Comparison of ENCODE assay signal across 8 mouse cellular contexts in genomic region chr1:59237614-59238211, GRCm38 (mm10). TPM values are rescaled to one million over a fixed set of nuclear protein-coding genes. Genes with fewer than 3 reads are reported as not detected.
A peak's percentile ranks its signal among the peaks of the same experiment; 100 is the strongest.
DNase-seq lines count a peak whose midpoint lies in the region; ATAC-seq and TF ChIP-seq lines count a peak whose summit lies in the region.

No protein-coding gene starts in this region.

- peak overlapping the region; percentile 52 for H3K4me2 ChIP-seq in forebrain, embryonic 15.5 days (replicated peaks)
- H3K4me2 ChIP-seq in liver, postnatal 0 days (ENCODE audit: low read depth, low read length), result peak overlapping the region; percentile 94
- H3K4me2 ChIP-seq in neural tube, embryonic 13.5 days, result peak overlapping the region; percentile 77

- peaks cover 0 to 3% of the 10 kb centered on the region in 2 experiments; a peak in 1 of 4 replicates for H3K4me1 ChIP-seq in ES-E14 (ENCODE audit: control insufficient read depth in 2 of 2, insufficient read depth in 2 of 2, low read length in 2 of 2, poor library complexity in 1 of 2)
- H3K4me1 ChIP-seq in forebrain, embryonic 15.5 days, result peaks cover 12% of the 10 kb centered on the region
- H3K4me1 ChIP-seq in liver, postnatal 0 days (ENCODE audit: insufficient read depth), result peaks cover 12% of the 10 kb centered on the region
- peaks cover 17% of the 10 kb centered on the region for H3K4me1 ChIP-seq in neural tube, embryonic 13.5 days (replicated peaks)

- no peaks in the 10 kb centered on the region for H3K36me3 ChIP-seq in ES-E14 (ENCODE audit: control insufficient read depth, insufficient read depth, low read length, poor library complexity, severe bottlenecking)
- no peaks in the 10 kb centered on the region for H3K36me3 ChIP-seq in forebrain, embryonic 15.5 days
- H3K36me3 ChIP-seq in liver, postnatal 0 days (replicated peaks; ENCODE audit: insufficient read depth, low read length), result no peaks in the 10 kb centered on the region
- H3K36me3 ChIP-seq in neural tube, embryonic 13.5 days, result no peaks in the 10 kb centered on the region

- H3K4me3 ChIP-seq in ES-E14 (ENCODE audit: insufficient read depth in 1 of 2, low read depth in 1 of 2, low read length in 2 of 2, poor library complexity in 1 of 2, severe bottlenecking in 1 of 2), result peak overlapping the region; percentile 59 to 68
- peak overlapping the region; percentile 84 for H3K4me3 ChIP-seq in forebrain, embryonic 15.5 days
- H3K4me3 ChIP-seq in liver, postnatal 0 days (ENCODE audit: low read depth, low read length), result peak overlapping the region; percentile 96
- H3K4me3 ChIP-seq in neural tube, embryonic 13.5 days, result peak overlapping the region; percentile 78

- no peaks in the 10 kb centered on the region for H3K9me3 ChIP-seq in ES-E14 (ENCODE audit: control insufficient read depth, insufficient read depth, low read depth, low read length)
- H3K9me3 ChIP-seq in forebrain, embryonic 15.5 days, result no peaks in the 10 kb centered on the region
- no peaks in the 10 kb centered on the region for H3K9me3 ChIP-seq in liver, postnatal 0 days (ENCODE audit: low read length)
- no peaks in the 10 kb centered on the region for H3K9me3 ChIP-seq in neural tube, embryonic 13.5 days

- no peaks in the 10 kb centered on the region for H3K27me3 ChIP-seq in forebrain, embryonic 15.5 days
- no peaks in the 10 kb centered on the region for H3K27me3 ChIP-seq in liver, postnatal 0 days (ENCODE audit: insufficient read depth, low read length)
- H3K27me3 ChIP-seq in neural tube, embryonic 13.5 days, result no peaks in the 10 kb centered on the region

- peak; percentile 47 for ATAC-seq in forebrain, embryonic 15.5 days (replicated peaks)
- ATAC-seq in liver, postnatal 0 days, result peak; percentile 48
- peak; percentile 48 for ATAC-seq in neural tube, embryonic 13.5 days (ENCODE audit: low read depth)

- no peak overlapping the region for H3K27ac ChIP-seq in ES-E14 (ENCODE audit: insufficient read depth, low read depth, low read length, poor library complexity, severe bottlenecking)
- peak overlapping the region; percentile 31 for H3K27ac ChIP-seq in forebrain, embryonic 15.5 days (replicated peaks)
- H3K27ac ChIP-seq in liver, postnatal 0 days (ENCODE audit: low read depth), result peak overlapping the region; percentile 50
- H3K27ac ChIP-seq in neural tube, embryonic 13.5 days (replicated peaks), result peak overlapping the region; percentile 46

- H3K9ac ChIP-seq in ES-E14 (ENCODE audit: insufficient read depth, low read depth, low read length, poor library complexity, severe bottlenecking), result 0 out of 2 replicates have a peak overlapping the region, but pooled peaks have one; percentile 7
- H3K9ac ChIP-seq in forebrain, embryonic 15.5 days (replicated peaks), result peak overlapping the region; percentile 44
- peak overlapping the region; percentile 59 for H3K9ac ChIP-seq in liver, postnatal 0 days (replicated peaks)
- peak overlapping the region; percentile 70 for H3K9ac ChIP-seq in neural tube, embryonic 13.5 days

- no peak for TF ChIP-seq EP300 in liver, postnatal 0 days (IDR thresholded peaks at IDR 0.05; ENCODE audit: low read depth)

- intact Hi-C loops in heart, postnatal 25 days (cut with DNase I), result loop anchor here (2.0 to 5.0 kb wide), 6 partner anchors 93 to 467 kb away; partner anchors contain the start of genes Fzd7 and Tmem237

- peak; percentile 51 for DNase-seq in ES-E14 (ENCODE audit: low read depth, low spot score)
- peak; percentile 84 for DNase-seq in cerebellum, adult 11-12 months
- DNase-seq in heart, postnatal 25 days (ENCODE audit: low spot score), result peak; percentile 20
- DNase-seq in layer of hippocampus, adult 11-12 months (ENCODE audit: low spot score), result peak; percentile 80
- peak; percentile 79 for DNase-seq in liver, postnatal 0 days
- DNase-seq in telencephalon, adult 2 months (ENCODE audit: low read depth, low spot score), result peak; percentile 44

- TF ChIP-seq CTCF in liver, postnatal 0 days (IDR thresholded peaks at IDR 0.05; ENCODE audit: low read depth), result peak; percentile 89

- in situ Hi-C loops in ES-E14 (cut with MboI; ENCODE audit: low sequenced_read_pairs in 2 of 2, unreplicated experiment in 2 of 2), result no loop called here

- under 1% methylated on average over 19 of the region's 19 CpGs for WGBS in forebrain, embryonic 15.5 days
- WGBS in liver, postnatal 0 days (ENCODE audit: insufficient replicate concordance), result 1% methylated on average over 19 of the region's 19 CpGs
- under 1% methylated on average over 19 of the region's 19 CpGs for WGBS in neural tube, embryonic 13.5 days

TF ChIP-seq in ES-E14, 5 proteins besides CTCF, POLR2A, EP300 and RAD21:
- TF ChIP-seq CHD2 (IDR thresholded peaks at IDR 0.05; ENCODE audit: low read depth, low read length) (no peak), HCFC1 (IDR thresholded peaks at IDR 0.05; ENCODE audit: borderline replicate concordance, insufficient read depth, low read length) (no peak), ZC3H11A (IDR thresholded peaks at IDR 0.05; ENCODE audit: borderline replicate concordance, low read depth, low read length) (peak; percentile 73; the same call in 1 of the 2 replicates), MAFK (IDR thresholded peaks at IDR 0.05; ENCODE audit: insufficient read depth, low read depth, low read length) (no peak), ZNF384 (IDR thresholded peaks at IDR 0.05; ENCODE audit: low read depth, low read length) (no peak)

RNA-seq across cellular contexts. Expression of gene Als2, which starts 0.7 kb away (rescaled TPM):
- 18.4 and 23.2 TPM in 2 replicates for total RNA-seq in ES-E14 (2012; rRNA removed)
- 18.0 and 20.6 TPM in 2 replicates for polyA plus RNA-seq in forebrain, embryonic 15.5 days (2015; fragmentation: Nextera tagmentation; extraction: Ambion mirVana)
- 10 to 100 TPM in 1 of 2 experiments, 1 to 10 TPM in 1; 7.8 to 11.6 TPM for total RNA-seq in heart, postnatal 25 days (2021)
- polyA plus RNA-seq in liver, postnatal 0 days (2015; fragmentation: Nextera tagmentation; extraction: Ambion mirVana), result 4.9 and 5.8 TPM in 2 replicates
- polyA plus RNA-seq in neural tube, embryonic 13.5 days (2015; fragmentation: Nextera tagmentation; extraction: Ambion mirVana), result 14.8 and 15.9 TPM in 2 replicates

RNA-seq across cellular contexts. Expression of gene Cdk15, which starts 19.0 kb away (rescaled TPM):
- 0.32 and 0.58 TPM in 2 replicates for total RNA-seq in ES-E14 (2012; rRNA removed)
- 0.20 and 0.47 TPM in 2 replicates for polyA plus RNA-seq in forebrain, embryonic 15.5 days (2015; fragmentation: Nextera tagmentation; extraction: Ambion mirVana)
- not detected for total RNA-seq in heart, postnatal 25 days (2021)
- polyA plus RNA-seq in liver, postnatal 0 days (2015; fragmentation: Nextera tagmentation; extraction: Ambion mirVana), result 0.20 TPM in 1 of 2 replicates, not detected in the other
- 0.40 and 1.0 TPM in 2 replicates for polyA plus RNA-seq in neural tube, embryonic 13.5 days (2015; fragmentation: Nextera tagmentation; extraction: Ambion mirVana)

Comparison
In these comparisons a context has a peak if more than half of its experiments do, and no peak if none do; other contexts are left out.
1. DNase-seq: peak in every context shown above with its lines; median percentile 84 in cerebellum, adult 11-12 months; 80 in layer of hippocampus, adult 11-12 months; 79 in liver, postnatal 0 days; 51 in ES-E14; 44 in telencephalon, adult 2 months; 20 in heart, postnatal 25 days.
2. H3K9ac ChIP-seq: peak in every context shown above with its lines; median percentile 70 in neural tube, embryonic 13.5 days; 59 in liver, postnatal 0 days; 44 in forebrain, embryonic 15.5 days; 7 in ES-E14.